In the genomic region with DNA sequence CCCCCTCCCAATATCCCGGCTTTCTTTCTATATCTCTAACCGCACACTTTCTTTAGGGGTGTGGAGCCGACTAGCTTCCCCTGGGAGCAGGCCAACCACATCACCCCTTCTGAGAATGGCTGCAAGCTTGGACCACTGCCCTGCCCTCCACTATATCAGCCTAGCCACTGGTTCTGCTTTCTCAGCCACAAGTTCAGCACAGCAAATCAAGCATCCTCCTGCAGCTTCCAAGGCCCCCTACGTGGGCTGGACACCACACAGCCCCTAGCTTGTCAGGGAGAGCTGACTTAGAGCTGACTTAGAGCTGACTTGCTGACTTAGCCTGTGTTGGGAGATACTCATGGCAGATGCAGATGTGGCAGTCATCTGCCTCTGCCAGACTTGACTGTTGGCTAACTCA, we compare ENCODE assay signal across 23 mouse cellular contexts. TPM values are rescaled to one million over a fixed set of nuclear protein-coding genes. Genes with fewer than 3 reads are reported as not detected.
DNase-seq lines count a peak whose midpoint lies in the region; ATAC-seq and TF ChIP-seq lines count a peak whose summit lies in the region.
"Had no signal": no experiment of that assay in that cellular context is flagged by ENCODE, and none has a peak within 500 bp of the region (broad histone marks: within the 10 kb centered on the region; RNA-seq: fewer than 3 reads in every experiment).

No protein-coding gene starts in this region.

- DNase-seq in heart, postnatal 36 days: no peak
- no peak for DNase-seq in liver, postnatal 0 days
- DNase-seq in liver: no peak
- DNase-seq in natural killer cell, adult 2 months (ENCODE audit: low spot score in 2 of 2): no peak
- DNase-seq: adrenal gland, postnatal 36 days; cerebellum, adult 2 months; cerebellum, postnatal 36 days; heart, adult 2 months; midbrain, embryonic 14.5 days; retina, postnatal 1 day; right cerebral cortex, postnatal 4 days; thymus, postnatal 25 days had no signal

- WGBS in heart, embryonic 13.5 days: 62% methylated on average over 4 of the region's 4 CpGs
- 71% methylated on average over 4 of the region's 4 CpGs for WGBS in liver, postnatal 0 days (ENCODE audit: insufficient replicate concordance)

- no peak for TF ChIP-seq EP300 in liver, postnatal 0 days (IDR thresholded peaks at IDR 0.05; ENCODE audit: low read depth)

- TF ChIP-seq CTCF in liver, postnatal 0 days (IDR thresholded peaks at IDR 0.05; ENCODE audit: low read depth): no peak
- TF ChIP-seq CTCF in bone marrow macrophage, adult 2 months (IDR thresholded peaks at IDR 0.05; ENCODE audit: low read depth, low read length): no peak

- no peak overlapping the region for H3K4me2 ChIP-seq in heart, embryonic 13.5 days
- no peak overlapping the region for H3K4me2 ChIP-seq in liver, postnatal 0 days (ENCODE audit: low read depth, low read length)
- H3K4me2 ChIP-seq: hindbrain, embryonic 13.5 days; limb, embryonic 15.5 days had no signal

- no peak overlapping the region for H3K4me3 ChIP-seq in heart, embryonic 13.5 days
- no peak overlapping the region for H3K4me3 ChIP-seq in liver, postnatal 0 days (ENCODE audit: low read depth, low read length)
- no peak overlapping the region for H3K4me3 ChIP-seq in bone marrow macrophage, adult 2 months (ENCODE audit: insufficient read depth, low read length)
- H3K4me3 ChIP-seq: heart, adult 2 months; hindbrain, embryonic 13.5 days; limb, embryonic 15.5 days had no signal

- 0 out of 2 replicates have a peak overlapping the region, but pooled peaks have one; percentile 12 for H3K9ac ChIP-seq in heart, embryonic 13.5 days
- H3K9ac ChIP-seq in liver, postnatal 0 days (replicated peaks): no peak overlapping the region
- H3K9ac ChIP-seq: hindbrain, embryonic 13.5 days; limb, embryonic 15.5 days had no signal

- peaks cover 18% of the 10 kb centered on the region for H3K36me3 ChIP-seq in heart, embryonic 13.5 days
- H3K36me3 ChIP-seq in liver, postnatal 0 days (replicated peaks; ENCODE audit: insufficient read depth, low read length): no peaks in the 10 kb centered on the region
- H3K36me3 ChIP-seq: hindbrain, embryonic 13.5 days; limb, embryonic 15.5 days had no signal

- no peak for TF ChIP-seq POLR2A in bone marrow macrophage, adult 2 months (IDR thresholded peaks at IDR 0.05; ENCODE audit: borderline replicate concordance, low read depth, low read length)

- ATAC-seq in heart, embryonic 13.5 days (ENCODE audit: extremely low read depth, insufficient number of reproducible peaks, low FRiP score, low TSS enrichment): no peak
- ATAC-seq in liver, postnatal 0 days: no peak
- ATAC-seq in megakaryocyte, adult 5-6 weeks (ENCODE audit: poor library complexity, severe bottlenecking): peak; percentile 57
- no peak for ATAC-seq in frontal cortex, adult (ENCODE audit: low TSS enrichment)
- ATAC-seq: intestine, embryonic 16.5 days had no signal

- no peaks in the 10 kb centered on the region for H3K27me3 ChIP-seq in heart, embryonic 13.5 days (replicated peaks)
- no peaks in the 10 kb centered on the region for H3K27me3 ChIP-seq in liver, postnatal 0 days (ENCODE audit: insufficient read depth, low read length)
- H3K27me3 ChIP-seq: hindbrain, embryonic 13.5 days; limb, embryonic 15.5 days had no signal

- H3K9me3 ChIP-seq in heart, embryonic 13.5 days: no peaks in the 10 kb centered on the region
- no peaks in the 10 kb centered on the region for H3K9me3 ChIP-seq in liver, postnatal 0 days (ENCODE audit: low read length)
- H3K9me3 ChIP-seq: hindbrain, embryonic 13.5 days; limb, embryonic 15.5 days had no signal

- H3K4me1 ChIP-seq in heart, embryonic 13.5 days: peaks cover 71% of the 10 kb centered on the region
- peaks cover 21% of the 10 kb centered on the region for H3K4me1 ChIP-seq in liver, postnatal 0 days (ENCODE audit: insufficient read depth)
- H3K4me1 ChIP-seq in bone marrow macrophage, adult 2 months (ENCODE audit: control insufficient read depth, insufficient read depth, low read length): peaks cover 55% of the 10 kb centered on the region

- H3K27ac ChIP-seq in heart, embryonic 13.5 days (replicated peaks): no peak overlapping the region; the same call in 1 of the 2 replicates
- H3K27ac ChIP-seq in liver, postnatal 0 days (ENCODE audit: low read depth): peak overlapping the region; percentile 55
- peak overlapping the region; percentile 30; the same call in 1 of the 2 replicates for H3K27ac ChIP-seq in bone marrow macrophage, adult 2 months (ENCODE audit: insufficient read depth, low read depth, low read length)
- H3K27ac ChIP-seq: heart, adult 2 months; hindbrain, embryonic 13.5 days; limb, embryonic 15.5 days had no signal

- intact Hi-C loops in heart, postnatal 36 days (cut with DNase I): no loop called here

RNA-seq across cellular contexts. Expression of a gene that starts 14.0 kb away (rescaled TPM):
- 0.09 and 0.15 TPM in 2 replicates for polyA plus RNA-seq in heart, embryonic 13.5 days (2015; fragmentation: Nextera tagmentation; extraction: Ambion mirVana)
- not detected for total RNA-seq in heart, postnatal 36 days (2021)
- polyA plus RNA-seq in liver, postnatal 0 days (2015; fragmentation: Nextera tagmentation; extraction: Ambion mirVana): 0.05 TPM in 1 of 2 replicates, not detected in the other
- 0.25 TPM in 1 of 2 replicates, not detected in the other for polyA plus RNA-seq in bone marrow macrophage, adult 2 months (2012; ENCODE audit: insufficient read depth, insufficient read length, missing spikeins)
- total RNA-seq in megakaryocyte, adult 5-6 weeks (2015): 0.18 and 0.32 TPM in 2 replicates
- not detected in 2 replicates for total RNA-seq in megakaryocyte, adult 5-6 weeks (2017)
- total RNA-seq: adrenal gland, postnatal 36 days; gastrocnemius, adult 8-10 months; heart, adult 2 months had no signal
- polyA plus RNA-seq: G1E; liver, embryonic 16.5 days had no signal

RNA-seq across cellular contexts. Expression of a gene that starts 14.0 kb away (rescaled TPM):
- polyA plus RNA-seq in heart, embryonic 13.5 days (2015; fragmentation: Nextera tagmentation; extraction: Ambion mirVana): 19.9 and 20.4 TPM in 2 replicates
- total RNA-seq in heart, postnatal 36 days (2021): 10 to 100 TPM in 1 of 2 experiments, 1 to 10 TPM in 1; 9.9 to 15.1 TPM
- polyA plus RNA-seq in liver, postnatal 0 days (2015; fragmentation: Nextera tagmentation; extraction: Ambion mirVana): 2.4 and 2.8 TPM in 2 replicates
- 7.9 and 8.3 TPM in 2 replicates for polyA plus RNA-seq in bone marrow macrophage, adult 2 months (2012; ENCODE audit: insufficient read depth, insufficient read length, missing spikeins)
- 14.8 and 18.9 TPM in 2 replicates for total RNA-seq in megakaryocyte, adult 5-6 weeks (2015)
- total RNA-seq in megakaryocyte, adult 5-6 weeks (2017): 28.4 and 28.9 TPM in 2 replicates

RNA-seq across cellular contexts. Expression of a gene that starts 32.4 kb away (rescaled TPM):
- polyA plus RNA-seq in heart, embryonic 13.5 days (2015; fragmentation: Nextera tagmentation; extraction: Ambion mirVana): 0.08 and 0.11 TPM in 2 replicates
- 1 to 10 TPM; 2.1 to 2.2 TPM for total RNA-seq in heart, postnatal 36 days (2021)
- not detected in 2 replicates for polyA plus RNA-seq in liver, postnatal 0 days (2015; fragmentation: Nextera tagmentation; extraction: Ambion mirVana)
- polyA plus RNA-seq in bone marrow macrophage, adult 2 months (2012; ENCODE audit: insufficient read depth, insufficient read length, missing spikeins): not detected in 2 replicates
- not detected in 2 replicates for total RNA-seq in megakaryocyte, adult 5-6 weeks (2015)
- total RNA-seq in megakaryocyte, adult 5-6 weeks (2017): not detected in 2 replicates
- total RNA-seq: G1E; gastrocnemius, adult 8-10 months had no signal
- polyA plus RNA-seq: forebrain, embryonic 11.5 days; G1E; intestine, embryonic 16.5 days; limb, embryonic 15.5 days; liver, embryonic 16.5 days had no signal

RNA-seq across cellular contexts. Expression of a gene that starts 39.7 kb away (rescaled TPM):
- 1.0 and 1.4 TPM in 2 replicates for polyA plus RNA-seq in heart, embryonic 13.5 days (2015; fragmentation: Nextera tagmentation; extraction: Ambion mirVana)
- total RNA-seq in heart, postnatal 36 days (2021): 1 to 10 TPM; 2.1 to 2.3 TPM
- polyA plus RNA-seq in liver, postnatal 0 days (2015; fragmentation: Nextera tagmentation; extraction: Ambion mirVana): 0.25 and 0.39 TPM in 2 replicates
- polyA plus RNA-seq in bone marrow macrophage, adult 2 months (2012; ENCODE audit: insufficient read depth, insufficient read length, missing spikeins): 0.71 and 0.97 TPM in 2 replicates
- total RNA-seq in megakaryocyte, adult 5-6 weeks (2015): not detected in 2 replicates
- total RNA-seq in megakaryocyte, adult 5-6 weeks (2017): not detected in 2 replicates

RNA-seq across cellular contexts. Expression of a gene that starts 50.3 kb away (rescaled TPM):
- 85.2 and 89.5 TPM in 2 replicates for polyA plus RNA-seq in heart, embryonic 13.5 days (2015; fragmentation: Nextera tagmentation; extraction: Ambion mirVana)
- 100 to 1,000 TPM; 171 to 196 TPM for total RNA-seq in heart, postnatal 36 days (2021)
- polyA plus RNA-seq in liver, postnatal 0 days (2015; fragmentation: Nextera tagmentation; extraction: Ambion mirVana): 151 and 198 TPM in 2 replicates
- polyA plus RNA-seq in bone marrow macrophage, adult 2 months (2012; ENCODE audit: insufficient read depth, insufficient read length, missing spikeins): 137 and 156 TPM in 2 replicates
- 159 and 168 TPM in 2 replicates for total RNA-seq in megakaryocyte, adult 5-6 weeks (2015)
- 75.9 and 92.0 TPM in 2 replicates for total RNA-seq in megakaryocyte, adult 5-6 weeks (2017)
